Mouse (Mus musculus): Measurements from ENCODE around the gene Crb2.

DNA sequence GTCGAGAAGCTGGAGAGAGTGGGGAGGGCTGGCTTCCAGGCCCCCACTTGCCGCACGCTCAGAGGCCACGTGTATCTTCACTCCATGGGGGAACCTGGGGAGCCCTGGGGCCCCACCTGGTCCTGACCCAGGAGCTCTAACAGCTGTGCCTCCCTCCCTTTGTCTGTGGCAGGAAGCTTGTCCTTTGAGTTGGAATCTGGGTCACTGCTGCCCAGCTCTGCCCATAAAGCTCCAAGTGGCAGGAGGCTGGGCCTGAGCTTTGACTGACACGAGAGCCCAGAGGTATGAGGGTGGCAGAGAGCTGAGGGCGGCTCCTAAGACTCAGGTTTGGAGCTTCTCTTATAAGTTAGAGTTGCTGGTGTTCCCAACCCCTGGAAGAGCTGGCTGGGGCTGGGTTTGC, 23.1 kb downstream of the Crb2 start:
- TF ChIP-seq CTCF (IDR thresholded peaks at IDR 0.05; ENCODE audit: control insufficient read depth, insufficient read depth, insufficient replicate concordance, low read depth, low read length), result no peak
- TF ChIP-seq POLR2A (IDR thresholded peaks at IDR 0.05; ENCODE audit: control insufficient read depth, low read depth, low read length), result no peak

Data from testis, adult 2 months (tissue).